Mouse (Mus musculus): ENCODE measurements at regions not wholly inside any gene's neighbourhood (a gene's known extent, or its start where the extent isn't known, plus 50 kb on each side); places are given as distances from the start of the nearest gene placed in this dataset.
A peak's percentile ranks its signal among the peaks of the same experiment; 100 is the strongest.
"Not testable (repeated sequence)": the region's sequence is repeated elsewhere in the genome, so short reads cannot be mapped to it uniquely, and the experiment has no call there.

- DNase-seq (ENCODE audit: low read depth, low spot score), result no peak
These were observed 409.0 kb upstream of the Igfbp7 start for GRCm38 (mm10) chr5:77816759-77817280.

GRCm38 (mm10) chr5:77809844-77810243, 402.0 kb upstream of the Igfbp7 start:
- no peak for DNase-seq (ENCODE audit: low read depth, low spot score)

DNA sequence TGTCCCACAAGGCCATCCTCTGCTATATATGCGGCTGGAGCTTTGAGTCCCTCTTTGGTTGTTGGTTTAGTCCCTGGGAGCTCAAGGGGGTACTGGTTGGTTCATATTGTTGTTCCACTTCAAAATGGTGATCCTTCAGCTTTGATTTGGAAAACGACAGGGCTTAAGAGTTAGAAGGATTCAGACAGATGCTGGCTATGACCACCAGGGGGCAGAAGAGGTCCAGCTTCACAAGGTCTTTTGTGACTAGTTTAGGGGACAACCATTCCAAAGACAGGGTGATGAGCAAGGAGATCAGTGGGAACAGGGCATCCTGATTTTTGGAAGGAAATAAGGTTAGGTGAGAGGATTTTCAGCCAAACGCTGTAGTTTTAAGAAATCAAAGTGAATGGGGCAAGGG, 399.9 kb upstream of the Igfbp7 start:
- DNase-seq (ENCODE audit: low read depth, low spot score), result peak; percentile 69

DNA sequence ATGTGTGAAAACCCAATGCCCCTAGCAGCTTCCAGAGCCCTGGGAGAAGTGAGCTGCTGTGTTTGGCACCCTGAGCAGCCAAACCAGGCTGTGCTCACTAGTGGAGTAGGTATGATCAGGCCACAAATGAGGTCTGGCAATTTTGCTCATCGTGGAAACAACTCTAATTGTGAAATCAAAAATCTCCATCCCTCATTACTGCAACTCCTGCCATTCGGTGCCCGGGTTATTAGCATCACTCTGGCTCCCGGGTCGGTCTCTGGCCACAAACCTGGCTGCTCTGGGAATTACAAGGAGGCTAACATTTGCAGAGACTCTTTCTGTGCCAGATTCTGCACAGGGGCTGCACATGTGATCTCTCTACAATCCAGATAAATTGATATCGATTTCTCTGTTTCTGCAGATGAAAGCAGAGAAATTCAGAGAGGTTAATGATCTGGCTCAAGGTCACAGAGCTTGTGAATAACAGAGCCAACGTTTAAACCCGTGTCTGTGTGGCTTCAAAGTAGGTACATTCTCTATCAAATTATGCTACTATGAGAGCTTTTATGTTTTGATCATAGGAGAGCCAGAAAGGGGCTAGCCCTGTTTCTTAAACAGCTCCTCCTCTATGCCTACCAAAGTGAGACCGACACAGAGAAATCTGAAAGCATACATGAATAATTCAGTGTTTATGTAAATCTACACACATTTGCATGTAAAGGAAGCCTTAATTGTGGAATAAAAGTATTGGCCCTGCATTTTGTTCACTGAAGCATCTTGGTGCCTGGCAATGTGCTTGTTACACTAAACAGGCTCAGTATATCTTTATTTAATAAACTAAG, 398.7 kb upstream of the Igfbp7 start:
- no peak for DNase-seq (ENCODE audit: low read depth, low spot score)

DNA sequence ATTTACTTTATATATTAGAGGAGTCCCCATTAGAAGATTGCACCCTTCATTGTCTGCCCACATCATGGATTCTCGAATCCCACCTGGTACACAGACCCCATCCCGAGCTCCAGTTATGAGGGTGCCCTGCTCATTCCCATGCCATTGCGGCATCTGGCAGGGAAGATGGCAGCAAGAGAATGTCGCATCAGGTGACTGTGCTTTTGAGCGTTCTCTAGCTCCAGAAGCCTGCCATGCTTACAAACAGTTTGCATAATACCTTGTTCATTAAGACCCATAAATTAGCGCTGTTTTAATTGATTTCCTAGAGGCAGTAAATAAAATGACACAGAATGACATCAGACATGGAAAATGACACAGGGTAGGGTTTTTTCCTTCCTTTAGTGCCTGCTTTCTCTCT, 398.0 kb upstream of the Igfbp7 start:
- DNase-seq (ENCODE audit: low read depth, low spot score), result no peak

DNA sequence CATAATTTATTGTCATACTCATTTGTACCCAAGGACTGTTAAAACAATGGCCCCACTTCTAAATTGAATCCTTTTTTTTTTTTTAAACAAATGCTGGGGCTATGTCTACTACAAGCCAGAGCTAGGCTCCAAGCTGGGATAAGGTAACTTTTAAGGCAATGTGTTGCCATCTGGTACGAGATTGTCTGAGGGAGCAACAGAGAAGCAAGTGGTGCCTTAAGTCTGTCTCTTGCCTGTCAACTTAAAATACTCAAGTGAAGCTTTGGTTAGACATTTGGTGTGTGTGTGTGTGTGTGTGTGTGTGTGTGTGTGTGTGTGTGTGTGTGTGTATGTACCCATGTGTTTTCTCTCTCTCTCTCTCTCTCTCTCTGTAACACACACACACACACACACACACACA, 397.5 kb upstream of the Igfbp7 start:
- no peak for DNase-seq (ENCODE audit: low read depth, low spot score)

DNA sequence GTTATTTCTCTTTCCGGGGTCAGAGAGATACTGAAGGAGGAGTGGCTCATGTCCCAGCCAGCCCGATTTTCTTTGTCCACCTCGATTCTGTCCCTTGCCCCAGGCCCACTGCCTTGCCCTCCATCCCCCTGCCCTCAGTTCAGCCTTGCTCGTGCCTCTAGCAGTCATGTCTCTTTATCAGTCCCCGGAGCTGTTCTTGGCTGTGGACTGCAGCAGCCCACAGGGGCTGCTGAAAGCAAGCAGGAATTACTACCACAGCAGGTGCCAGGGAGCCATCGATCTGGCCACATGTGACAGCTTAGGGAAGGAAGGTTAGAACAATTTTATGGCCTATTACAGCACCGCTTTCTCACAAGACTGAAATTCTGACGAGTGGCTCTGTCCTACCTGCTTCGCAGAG, 396.3 kb upstream of the Igfbp7 start:
- peak; percentile 4 for DNase-seq (ENCODE audit: low read depth, low spot score)

DNA sequence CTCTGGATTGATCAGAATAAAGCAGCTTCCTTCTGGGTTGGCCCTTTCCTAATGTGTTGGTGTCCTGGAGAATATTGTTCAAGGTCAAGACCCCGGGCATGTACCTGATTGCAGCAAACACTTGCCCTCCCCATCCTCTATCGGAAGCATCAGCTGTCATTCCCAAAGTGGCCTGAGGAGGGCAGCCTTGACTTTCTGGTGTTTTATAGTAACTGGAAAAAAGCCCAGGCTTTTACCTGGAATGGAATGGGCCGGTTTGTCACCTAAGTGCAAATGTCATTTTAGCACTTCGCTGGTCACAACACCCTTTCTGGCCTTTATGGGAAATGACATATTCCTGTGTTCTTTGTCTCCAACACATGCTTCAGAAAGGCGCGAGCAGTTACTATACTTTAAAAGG, 395.7 kb upstream of the Igfbp7 start:
- peak; percentile 51 for DNase-seq (ENCODE audit: low read depth, low spot score)

GRCm38 (mm10) chr5:77796960-77797359, 389.1 kb upstream of the Igfbp7 start:
- DNase-seq (ENCODE audit: low read depth, low spot score), result no peak

DNA sequence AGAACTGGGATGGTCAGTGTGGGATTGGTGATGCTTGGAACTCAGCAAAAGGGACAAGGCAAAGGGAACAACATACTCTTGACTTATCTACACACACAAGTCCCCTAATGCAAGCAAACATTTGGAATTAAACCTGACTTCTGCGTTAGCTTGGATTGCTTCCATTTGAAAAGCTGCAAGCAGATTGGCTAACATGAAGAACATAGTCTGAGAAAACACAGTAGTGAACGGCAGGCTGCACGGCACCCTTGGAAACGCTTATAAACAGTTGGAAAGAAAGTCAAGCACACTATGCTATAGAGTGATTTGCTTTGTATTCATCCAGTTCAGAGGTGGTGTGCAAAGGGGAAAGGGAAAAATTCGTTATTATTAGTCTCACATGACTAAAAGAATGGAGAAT, 387.9 kb upstream of the Igfbp7 start:
- no peak for DNase-seq (ENCODE audit: low read depth, low spot score)

GRCm38 (mm10) chr5:77783953-77784352, 376.1 kb upstream of the Igfbp7 start:
- DNase-seq (ENCODE audit: low read depth, low spot score), result no peak

GRCm38 (mm10) chr5:77762426-77763042, 354.7 kb upstream of the Igfbp7 start:
- DNase-seq (ENCODE audit: low read depth, low spot score), result no peak

GRCm38 (mm10) chr5:77762013-77762412, 354.2 kb upstream of the Igfbp7 start:
- no peak for DNase-seq (ENCODE audit: low read depth, low spot score)

GRCm38 (mm10) chr5:77748933-77749332, 341.1 kb upstream of the Igfbp7 start:
- DNase-seq (ENCODE audit: low read depth, low spot score), result no peak

DNA sequence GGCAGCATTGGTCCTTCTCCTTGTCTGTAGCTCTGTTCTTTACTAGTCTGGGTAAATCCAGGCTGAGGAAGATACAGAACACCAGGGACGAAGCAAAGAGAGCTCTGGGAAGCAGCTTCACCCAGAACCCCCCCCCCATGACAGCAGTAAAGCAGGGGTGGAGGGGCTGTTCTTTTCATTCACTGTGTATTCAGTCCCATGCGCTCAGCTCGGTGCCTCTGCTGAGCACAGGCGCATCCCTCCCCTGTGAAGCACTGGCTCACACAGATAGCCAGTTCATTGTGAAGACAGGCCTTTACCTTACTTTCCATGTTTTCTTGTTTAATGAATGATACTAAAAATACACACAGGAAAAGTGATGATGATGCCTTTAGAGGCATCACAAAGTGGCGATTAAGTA, 338.8 kb upstream of the Igfbp7 start:
- no peak for DNase-seq (ENCODE audit: low read depth, low spot score)

DNA sequence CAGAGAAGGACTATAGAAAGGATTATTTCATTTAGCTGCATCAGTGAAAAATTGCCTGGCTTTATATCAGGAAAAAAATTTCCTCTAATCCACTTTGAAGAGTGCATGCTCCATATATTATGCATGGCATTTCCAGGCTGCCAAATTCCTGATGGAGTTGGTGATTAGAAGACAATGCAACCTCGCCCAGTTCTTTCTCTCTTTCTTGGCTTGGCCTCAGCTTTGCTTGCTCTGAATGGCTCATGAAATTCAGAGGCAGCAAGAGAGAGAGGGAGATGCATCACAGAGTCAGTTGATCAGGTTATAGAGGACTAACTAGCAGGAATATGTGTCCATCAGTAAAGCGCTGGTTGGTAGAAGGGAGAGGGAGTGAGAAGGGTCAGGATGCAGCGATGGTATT, 335.6 kb upstream of the Igfbp7 start:
- no peak for DNase-seq (ENCODE audit: low read depth, low spot score)

GRCm38 (mm10) chr5:77730286-77730685, 322.4 kb upstream of the Igfbp7 start:
- DNase-seq (ENCODE audit: low read depth, low spot score), result not testable (repeated sequence)

DNA sequence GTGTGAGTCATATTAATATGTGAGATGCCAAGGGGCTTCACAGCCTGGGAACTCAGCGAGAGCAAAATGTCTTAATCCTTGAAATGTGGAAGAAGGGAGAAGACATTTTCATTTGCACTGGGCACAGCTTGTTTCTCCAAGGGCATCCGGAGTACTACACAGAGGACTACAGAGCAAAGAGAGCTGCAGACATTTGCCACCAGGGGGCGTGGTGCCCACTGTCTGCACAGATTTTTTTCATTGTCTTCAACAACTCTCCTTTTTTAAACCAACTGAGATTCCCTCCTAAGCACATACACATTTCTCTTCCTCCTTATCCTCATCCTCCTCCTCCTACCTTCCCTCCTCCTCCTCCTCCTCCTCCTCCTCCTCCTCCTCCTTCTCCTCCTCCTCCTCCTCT, 273.8 kb upstream of the Igfbp7 start:
- DNase-seq (ENCODE audit: low read depth, low spot score), result peak; percentile 11

GRCm38 (mm10) chr5:77672073-77672924, 264.5 kb upstream of the Igfbp7 start:
- no peak for DNase-seq (ENCODE audit: low read depth, low spot score)

- DNase-seq (ENCODE audit: low read depth, low spot score), result no peak
These were observed 255.3 kb upstream of the Igfbp7 start for GRCm38 (mm10) chr5:77663096-77663495.

- DNase-seq (ENCODE audit: low read depth, low spot score), result no peak
These were observed 251.2 kb upstream of the Igfbp7 start for GRCm38 (mm10) chr5:77659016-77659415.

DNA sequence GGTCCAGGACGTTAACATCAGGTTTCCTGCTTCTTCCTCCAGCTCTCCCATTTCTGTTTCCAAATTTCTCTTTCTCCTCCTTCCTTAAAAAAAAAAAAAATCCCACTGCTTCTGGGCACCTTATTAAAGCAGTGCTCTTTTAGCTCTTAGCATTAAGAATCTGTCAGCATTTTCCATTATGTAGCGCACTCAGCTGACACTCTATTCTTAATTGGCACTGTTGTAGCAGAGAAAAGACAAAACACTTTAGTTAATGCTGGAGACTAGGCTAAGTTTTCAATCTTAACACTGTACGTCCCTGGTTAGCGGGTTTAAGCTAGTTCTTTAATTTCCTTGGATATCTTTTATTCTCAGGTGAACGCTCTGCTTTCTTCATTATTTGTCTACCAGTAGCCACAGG, 236.8 kb upstream of the Igfbp7 start:
- DNase-seq (ENCODE audit: low read depth, low spot score), result no peak

Measured in A20 (cell line).